Mouse (Mus musculus) forebrain, embryonic 16.5 days (tissue): ENCODE measurements around the gene Gapdh. TPM values are rescaled to one million over a fixed set of nuclear protein-coding genes. Genes with fewer than 3 reads are reported as not detected.

Experiments
- ATAC-seq: fragments of 200-750 bp; cut with Nextera tagmentation; 2 replicates; pipeline ENCODE4 v1.8.0; 2017; ENCODE audit warnings: mild to moderate bottlenecking, moderate library complexity
- H3K27ac ChIP-seq: fragments of 300-500 bp; sonication (generic); 2 replicates; pipeline ENCODE4 v1.5.1; 2014; ENCODE audit warnings: low read length, control low read depth
- H3K27me3 ChIP-seq: fragments of 300-500 bp; sonication (generic); replicated peaks from 2 replicates; pipeline ENCODE4 v1.6.1; 2014; ENCODE audit warnings: low read length; ENCODE audit not compliant: control insufficient read depth, insufficient read depth
- H3K36me3 ChIP-seq: fragments of 300-500 bp; sonication (generic); 2 replicates; pipeline ENCODE4 v1.6.1; 2014; ENCODE audit not compliant: control insufficient read depth, insufficient read depth
- H3K4me1 ChIP-seq: fragments of 300-500 bp; sonication (generic); replicated peaks from 2 replicates; pipeline ENCODE4 v1.6.1; 2014; ENCODE audit warnings: low read length; ENCODE audit not compliant: control insufficient read depth, insufficient read depth
- H3K4me2 ChIP-seq: fragments of 300-500 bp; sonication (generic); 2 replicates; pipeline ENCODE4 v1.6.1; 2014; ENCODE audit warnings: mild to moderate bottlenecking, low read length, control low read depth
- H3K4me3 ChIP-seq: fragments of 300-500 bp; sonication (generic); replicated peaks from 2 replicates; pipeline ENCODE4 v1.5.1; 2014; ENCODE audit warnings: mild to moderate bottlenecking, low read length, control low read depth
- H3K9ac ChIP-seq: fragments of 300-500 bp; sonication (generic); replicated peaks from 2 replicates; pipeline ENCODE4 v1.6.1; 2014; ENCODE audit warnings: low read depth, low read length, control low read depth
- H3K9me3 ChIP-seq: fragments of 300-500 bp; sonication (generic); 2 replicates; pipeline ENCODE4 v1.6.1; 2016; ENCODE audit warnings: low read length; ENCODE audit not compliant: control insufficient read depth
- WGBS: fragments of 180-500 bp; shearing (Covaris S2); extraction: QIAGEN DNeasy Blood & Tissue Kit; methylation state at CpG from one replicate; pipeline ENCODE4 v1.1.7; 2014; 5-methylcytosine and 5-hydroxymethylcytosine counted together
- microRNA-seq: library from miRNA; unstranded; fragments of <30 nt; microRNA quantifications from one replicate; pipeline ENCODE4, GENCODE M21; 2017
- polyA plus RNA-seq: library from polyadenylated mRNA; unstranded; fragments of >200 nt; fragmentation: Nextera tagmentation; extraction: Ambion mirVana; gene quantifications from 2 replicates; pipeline ENCODE4 v1.2.1, GENCODE M21; 2015

The Gapdh gene
- polyA plus RNA-seq, 1 experiment from 2014 or later: 1,346 TPM

- WGBS: 5% methylated on average over 11 of the region's 11 CpGs
- H3K4me3 ChIP-seq: peak overlapping the region; percentile 57
- no peaks in the 10 kb centered on the region for H3K9me3 ChIP-seq
- H3K9ac ChIP-seq: peak overlapping the region; percentile 72
- ATAC-seq: no peak
- H3K27me3 ChIP-seq: no peaks in the 10 kb centered on the region
- H3K36me3 ChIP-seq: peaks cover 23% of the 10 kb centered on the region
- H3K4me2 ChIP-seq: peak overlapping the region; percentile 80
- peaks cover 9% of the 10 kb centered on the region for H3K4me1 ChIP-seq
- no peak overlapping the region for H3K27ac ChIP-seq
These were observed 33.8 kb downstream of the Gapdh start for GRCm38 (mm10) chr6:125132470-125132869.

- Histone ChIP-seq H3K36me3 (peaks cover 26% of the 10 kb centered on the region), H3K27me3 (no peaks in the 10 kb centered on the region), H3K9me3 (no peaks in the 10 kb centered on the region), H3K4me3 (peak within 1 kb of the TSS; percentile 57), H3K4me1 (peaks cover 9% of the 10 kb centered on the region), H3K4me2 (peak within 1 kb of the TSS; percentile 81), H3K9ac (peak within 1 kb of the TSS; percentile 72), H3K27ac (peak within 1 kb of the TSS; percentile 80)
- under 1% methylated on average over 62 of the region's 66 CpGs for WGBS
- ATAC-seq: peak; percentile 94
These were observed 34.7 kb downstream of the Gapdh start, which contains the start of gene Nop2 for GRCm38 (mm10) chr6:125131302-125132156. TSS of gene Nop2 (plus strand) at chr6:125131909.

- Histone ChIP-seq H3K27ac (no peak overlapping the region), H3K9ac (no peak overlapping the region), H3K36me3 (peaks cover 30% of the 10 kb centered on the region), H3K4me1 (peaks cover 9% of the 10 kb centered on the region), H3K27me3 (no peaks in the 10 kb centered on the region), H3K9me3 (no peaks in the 10 kb centered on the region), H3K4me3 (no peak overlapping the region), H3K4me2 (no peak overlapping the region)
- ATAC-seq: no peak
- 85% methylated on average over 19 of the region's 20 CpGs for WGBS
These were observed 36.4 kb downstream of the Gapdh start for GRCm38 (mm10) chr6:125129710-125130402.

- peaks cover 39% of the 10 kb centered on the region for H3K36me3 ChIP-seq
- H3K27me3 ChIP-seq: no peaks in the 10 kb centered on the region
- 94% methylated on average over 12 of the region's 12 CpGs for WGBS
- H3K4me2 ChIP-seq: no peak overlapping the region
- no peak overlapping the region for H3K4me3 ChIP-seq
- no peak for ATAC-seq
- no peaks in the 10 kb centered on the region for H3K9me3 ChIP-seq
- H3K9ac ChIP-seq: no peak overlapping the region
- H3K27ac ChIP-seq: no peak overlapping the region
- peaks cover 9% of the 10 kb centered on the region for H3K4me1 ChIP-seq
These were observed 37.5 kb downstream of the Gapdh start for GRCm38 (mm10) chr6:125128724-125129123.

- Histone ChIP-seq H3K9me3 (no peaks in the 10 kb centered on the region), H3K27ac (no peak overlapping the region), H3K9ac (no peak overlapping the region), H3K4me3 (no peak overlapping the region), H3K27me3 (no peaks in the 10 kb centered on the region), H3K4me2 (no peak overlapping the region), H3K4me1 (no peaks in the 10 kb centered on the region), H3K36me3 (peaks cover 65% of the 10 kb centered on the region)
- ATAC-seq: no peak
- WGBS: 89% methylated on average over 8 of the region's 8 CpGs
These were observed 46.9 kb downstream of the Gapdh start for GRCm38 (mm10) chr6:125119387-125119786.

GRCm38 (mm10) chr6:125112553-125112952 lies 53.7 kb downstream of the Gapdh start:
- Histone ChIP-seq H3K4me2 (no peak overlapping the region), H3K9me3 (no peaks in the 10 kb centered on the region), H3K36me3 (peaks cover 80% of the 10 kb centered on the region), H3K9ac (no peak overlapping the region), H3K4me3 (no peak overlapping the region), H3K27ac (no peak overlapping the region), H3K27me3 (no peaks in the 10 kb centered on the region), H3K4me1 (no peaks in the 10 kb centered on the region)
- no peak for ATAC-seq
- whole genome bisulfite sequencing: 94% methylated on average over 11 of the region's 11 CpGs

Small RNA genes lying within 50 kb of the gene (microRNA-seq; reads per million reads assigned to microRNA genes)
- 1.0 reads per million for gene Mir3098

Other genes with a start within 250 kb of the Gapdh start
- gene Ptms, start 246.4 kb downstream of the Gapdh start, polyA plus RNA-seq: 666 and 701 TPM in 2 replicates
- gene Mlf2, start 235.1 kb downstream of the Gapdh start, polyA plus RNA-seq: 459 and 463 TPM in 2 replicates
- 94.4 and 96.7 TPM in 2 replicates for gene Cops7a, start 200.9 kb downstream of the Gapdh start, polyA plus RNA-seq
- 36.6 and 44.7 TPM in 2 replicates for gene Pianp, start 169.8 kb downstream of the Gapdh start, polyA plus RNA-seq
- gene Zfp384, start 157.3 kb downstream of the Gapdh start, polyA plus RNA-seq: 15.2 and 19.0 TPM in 2 replicates
- 200 and 204 TPM in 2 replicates for gene Ing4, start 126.7 kb downstream of the Gapdh start, polyA plus RNA-seq
- gene Acrbp, start 116.8 kb downstream of the Gapdh start, polyA plus RNA-seq: 21.4 and 31.6 TPM in 2 replicates
- 0.44 and 0.60 TPM in 2 replicates for gene Lpar5, start 98.5 kb downstream of the Gapdh start, polyA plus RNA-seq
- 78.1 and 79.8 TPM in 2 replicates for gene Chd4, start 70.5 kb downstream of the Gapdh start, polyA plus RNA-seq
- 54.4 and 55.3 TPM in 2 replicates for gene Nop2, start 34.6 kb downstream of the Gapdh start, polyA plus RNA-seq
- 17.3 and 19.3 TPM in 2 replicates for gene Iffo1, start 21.2 kb downstream of the Gapdh start, polyA plus RNA-seq
- gene Ncapd2, start 25.2 kb upstream of the Gapdh start, polyA plus RNA-seq: 91.4 and 91.6 TPM in 2 replicates
- 137 and 140 TPM in 2 replicates for gene Mrpl51, start 25.3 kb upstream of the Gapdh start, polyA plus RNA-seq
- gene Vamp1, start 49.1 kb upstream of the Gapdh start, polyA plus RNA-seq: 5.5 and 7.3 TPM in 2 replicates
- 3.8 and 4.5 TPM in 2 replicates for gene Tapbpl, start 65.4 kb upstream of the Gapdh start, polyA plus RNA-seq
- gene Cd27, start 70.5 kb upstream of the Gapdh start, polyA plus RNA-seq: 1.8 TPM in 1 of 2 replicates, not detected in the other
- gene Tuba3a, start 119.6 kb upstream of the Gapdh start, polyA plus RNA-seq: not detected in 2 replicates
- gene Ltbr, start 147.4 kb upstream of the Gapdh start, polyA plus RNA-seq: 10.4 and 11.6 TPM in 2 replicates
- gene Scnn1a, start 154.2 kb upstream of the Gapdh start, polyA plus RNA-seq: 0.34 and 0.39 TPM in 2 replicates
- gene Tnfrsf1a, start 182.9 kb upstream of the Gapdh start, polyA plus RNA-seq: 13.2 and 18.2 TPM in 2 replicates
- 0.07 TPM in 1 of 2 replicates, not detected in the other for gene Plekhg6, start 214.3 kb upstream of the Gapdh start, polyA plus RNA-seq